Mouse (Mus musculus): ENCODE data around the gene Ndnf. TPM values are rescaled to one million over a fixed set of nuclear protein-coding genes. Genes with fewer than 3 reads are reported as not detected.

The Ndnf gene
- polyA plus RNA-seq, 1 experiment from 2014 or later: 33.7 TPM

GRCm38 (mm10) chr6:65728261-65728660 is 56.9 kb downstream of the Ndnf start:
- DNase-seq (ENCODE audit: low spot score): no peak
- Histone ChIP-seq H3K27me3 (replicated peaks; ENCODE audit: insufficient read depth, low read length) (no peaks in the 10 kb centered on the region), H3K4me2 (replicated peaks; ENCODE audit: low read depth, low read length) (no peak overlapping the region), H3K36me3 (ENCODE audit: insufficient read depth, low read length) (no peaks in the 10 kb centered on the region), H3K9ac (replicated peaks; ENCODE audit: low read depth) (no peak overlapping the region), H3K27ac (ENCODE audit: low read length) (no peak overlapping the region), H3K9me3 (ENCODE audit: low read length) (no peaks in the 10 kb centered on the region), H3K4me3 (ENCODE audit: low read depth, low read length) (no peak overlapping the region), H3K4me1 (ENCODE audit: insufficient read depth, low read depth, low read length) (no peaks in the 10 kb centered on the region)
- TF ChIP-seq CTCF (IDR thresholded peaks at IDR 0.05) (no peak), EP300 (IDR thresholded peaks at IDR 0.05) (no peak)
- WGBS: 84% methylated on average over 3 of the region's 3 CpGs
- ATAC-seq: no peak

- no peak for ATAC-seq
- Histone ChIP-seq H3K27me3 (replicated peaks; ENCODE audit: insufficient read depth, low read length) (no peaks in the 10 kb centered on the region), H3K9me3 (ENCODE audit: low read length) (no peaks in the 10 kb centered on the region), H3K4me1 (ENCODE audit: insufficient read depth, low read depth, low read length) (no peaks in the 10 kb centered on the region), H3K9ac (replicated peaks; ENCODE audit: low read depth) (no peak overlapping the region), H3K4me2 (replicated peaks; ENCODE audit: low read depth, low read length) (no peak overlapping the region), H3K36me3 (ENCODE audit: insufficient read depth, low read length) (no peaks in the 10 kb centered on the region), H3K27ac (ENCODE audit: low read length) (no peak overlapping the region), H3K4me3 (ENCODE audit: low read depth, low read length) (no peak overlapping the region)
- DNase-seq (ENCODE audit: low spot score): no peak
- TF ChIP-seq CTCF (IDR thresholded peaks at IDR 0.05) (no peak), EP300 (IDR thresholded peaks at IDR 0.05) (no peak)
- WGBS: 35% methylated on average over 6 of the region's 8 CpGs
Observed at GRCm38 (mm10) chr6:65739442-65739841, 68.1 kb downstream of the Ndnf start.

GRCm38 (mm10) chr6:65743144-65743870 is 71.9 kb downstream of the Ndnf start:
- Histone ChIP-seq H3K27ac (ENCODE audit: low read length) (no peak overlapping the region), H3K4me3 (ENCODE audit: low read depth, low read length) (no peak overlapping the region), H3K27me3 (replicated peaks; ENCODE audit: insufficient read depth, low read length) (no peaks in the 10 kb centered on the region), H3K4me1 (ENCODE audit: insufficient read depth, low read depth, low read length) (no peaks in the 10 kb centered on the region), H3K9me3 (ENCODE audit: low read length) (no peaks in the 10 kb centered on the region), H3K4me2 (replicated peaks; ENCODE audit: low read depth, low read length) (no peak overlapping the region), H3K36me3 (ENCODE audit: insufficient read depth, low read length) (no peaks in the 10 kb centered on the region), H3K9ac (replicated peaks; ENCODE audit: low read depth) (no peak overlapping the region)
- DNase-seq (ENCODE audit: low spot score) (no peak), ATAC-seq (no peak)
- WGBS: 53% methylated on average over 1 of the region's 1 CpGs
- TF ChIP-seq EP300 (IDR thresholded peaks at IDR 0.05) (no peak), CTCF (IDR thresholded peaks at IDR 0.05) (no peak)

- no peak overlapping the region for H3K4me3 ChIP-seq (ENCODE audit: low read depth, low read length)
- DNase-seq (ENCODE audit: low spot score) (no peak), ATAC-seq (no peak)
- no peaks in the 10 kb centered on the region for H3K36me3 ChIP-seq (ENCODE audit: insufficient read depth, low read length)
- H3K9me3 ChIP-seq (ENCODE audit: low read length): no peaks in the 10 kb centered on the region
- no peak overlapping the region for H3K27ac ChIP-seq (ENCODE audit: low read length)
- no peaks in the 10 kb centered on the region for H3K27me3 ChIP-seq (replicated peaks; ENCODE audit: insufficient read depth, low read length)
- TF ChIP-seq EP300 (IDR thresholded peaks at IDR 0.05) (no peak), CTCF (IDR thresholded peaks at IDR 0.05) (no peak)
- H3K4me2 ChIP-seq (replicated peaks; ENCODE audit: low read depth, low read length): no peak overlapping the region
- no peaks in the 10 kb centered on the region for H3K4me1 ChIP-seq (ENCODE audit: insufficient read depth, low read depth, low read length)
- H3K9ac ChIP-seq (replicated peaks; ENCODE audit: low read depth): no peak overlapping the region
Observed at GRCm38 (mm10) chr6:65743871-65744202, 72.4 kb downstream of the Ndnf start.

- H3K4me3 ChIP-seq (ENCODE audit: low read depth, low read length): no peak overlapping the region
- H3K27ac ChIP-seq (ENCODE audit: low read length): no peak overlapping the region
- no peak for TF ChIP-seq EP300 (IDR thresholded peaks at IDR 0.05)
- TF ChIP-seq CTCF (IDR thresholded peaks at IDR 0.05): no peak
- no peaks in the 10 kb centered on the region for H3K36me3 ChIP-seq (ENCODE audit: insufficient read depth, low read length)
- WGBS: 67% methylated on average over 7 of the region's 7 CpGs
- DNase-seq (ENCODE audit: low spot score): no peak
- H3K4me1 ChIP-seq (ENCODE audit: insufficient read depth, low read depth, low read length): no peaks in the 10 kb centered on the region
- no peak for ATAC-seq
- H3K9ac ChIP-seq (replicated peaks; ENCODE audit: low read depth): no peak overlapping the region
- H3K27me3 ChIP-seq (replicated peaks; ENCODE audit: insufficient read depth, low read length): no peaks in the 10 kb centered on the region
- H3K4me2 ChIP-seq (replicated peaks; ENCODE audit: low read depth, low read length): no peak overlapping the region
- no peaks in the 10 kb centered on the region for H3K9me3 ChIP-seq (ENCODE audit: low read length)
Observed at GRCm38 (mm10) chr6:65758214-65758613, 86.8 kb downstream of the Ndnf start.

- no peaks in the 10 kb centered on the region for H3K9me3 ChIP-seq (ENCODE audit: low read length)
- H3K4me3 ChIP-seq (ENCODE audit: low read depth, low read length): no peak overlapping the region
- H3K27ac ChIP-seq (ENCODE audit: low read length): no peak overlapping the region
- TF ChIP-seq CTCF (IDR thresholded peaks at IDR 0.05) (no peak), EP300 (IDR thresholded peaks at IDR 0.05) (no peak)
- no peaks in the 10 kb centered on the region for H3K36me3 ChIP-seq (ENCODE audit: insufficient read depth, low read length)
- ATAC-seq (no peak), DNase-seq (ENCODE audit: low spot score) (no peak)
- H3K9ac ChIP-seq (replicated peaks; ENCODE audit: low read depth): no peak overlapping the region
- H3K27me3 ChIP-seq (replicated peaks; ENCODE audit: insufficient read depth, low read length): no peaks in the 10 kb centered on the region
- no peak overlapping the region for H3K4me2 ChIP-seq (replicated peaks; ENCODE audit: low read depth, low read length)
- WGBS: 83% methylated on average over 5 of the region's 5 CpGs
- H3K4me1 ChIP-seq (ENCODE audit: insufficient read depth, low read depth, low read length): no peaks in the 10 kb centered on the region
Observed at GRCm38 (mm10) chr6:65759174-65759573, 87.8 kb downstream of the Ndnf start.

- Histone ChIP-seq H3K36me3 (ENCODE audit: insufficient read depth, low read length) (no peaks in the 10 kb centered on the region), H3K4me1 (ENCODE audit: insufficient read depth, low read depth, low read length) (no peaks in the 10 kb centered on the region), H3K27ac (ENCODE audit: low read length) (no peak overlapping the region), H3K9me3 (ENCODE audit: low read length) (no peaks in the 10 kb centered on the region), H3K27me3 (replicated peaks; ENCODE audit: insufficient read depth, low read length) (no peaks in the 10 kb centered on the region), H3K9ac (replicated peaks; ENCODE audit: low read depth) (no peak overlapping the region), H3K4me2 (replicated peaks; ENCODE audit: low read depth, low read length) (no peak overlapping the region), H3K4me3 (ENCODE audit: low read depth, low read length) (no peak overlapping the region)
- no peak for DNase-seq (ENCODE audit: low spot score)
- TF ChIP-seq EP300 (IDR thresholded peaks at IDR 0.05) (no peak), CTCF (IDR thresholded peaks at IDR 0.05) (no peak)
- ATAC-seq: no peak
- 79% methylated on average over 3 of the region's 3 CpGs for WGBS
Observed at GRCm38 (mm10) chr6:65760073-65760472, 88.7 kb downstream of the Ndnf start.

Other genes starting within 250 kb of the Ndnf start
- 2.3 and 3.2 TPM in 2 replicates for gene Tnip3, start 146.3 kb upstream of the Ndnf start, polyA plus RNA-seq (2015; fragmentation: Nextera tagmentation; extraction: Ambion mirVana)
- gene Prdm5, start 107.4 kb downstream of the Ndnf start, polyA plus RNA-seq (2015; fragmentation: Nextera tagmentation; extraction: Ambion mirVana): 8.6 and 9.3 TPM in 2 replicates

All from lung, postnatal 0 days (tissue).